Mouse (Mus musculus): ENCODE results near the gene Itga2. TPM values are rescaled to one million over a fixed set of nuclear protein-coding genes. Genes with fewer than 3 reads are reported as not detected.

Itga2 gene
- polyA plus RNA-seq, 1 experiment from 2014 or later: 9.2 TPM

DNA sequence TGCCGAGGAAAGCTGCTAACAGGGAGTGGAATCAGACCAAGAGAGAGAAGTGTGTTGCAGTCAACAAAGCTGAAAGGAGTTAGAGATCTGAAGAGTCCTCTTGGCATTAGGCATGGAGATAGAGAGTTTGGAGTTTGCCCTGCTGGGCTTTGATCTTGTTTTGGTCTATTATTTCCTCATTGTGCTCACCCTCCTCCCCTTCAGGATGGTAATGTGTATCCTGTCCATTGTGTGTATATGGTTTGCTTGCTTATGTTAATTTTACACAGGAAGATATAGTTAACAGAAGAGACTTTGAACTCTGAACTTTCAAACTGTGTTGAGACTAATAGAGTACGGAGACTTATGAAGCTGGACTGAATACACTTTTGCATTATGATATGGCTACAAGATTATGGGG is 128.9 kb downstream of the Itga2 start:
- Histone ChIP-seq H3K9me3 (no peaks in the 10 kb centered on the region), H3K27ac (no peak overlapping the region), H3K36me3 (no peaks in the 10 kb centered on the region), H3K4me2 (no peak overlapping the region), H3K27me3 (replicated peaks) (no peaks in the 10 kb centered on the region), H3K4me3 (replicated peaks) (no peak overlapping the region), H3K9ac (no peak overlapping the region), H3K4me1 (no peaks in the 10 kb centered on the region)
- ATAC-seq (ENCODE audit: insufficient read depth, low FRiP score, low read depth): no peak; the same call in 1 of the 2 replicates
- WGBS: 85% methylated on average over 2 of the region's 2 CpGs

DNA sequence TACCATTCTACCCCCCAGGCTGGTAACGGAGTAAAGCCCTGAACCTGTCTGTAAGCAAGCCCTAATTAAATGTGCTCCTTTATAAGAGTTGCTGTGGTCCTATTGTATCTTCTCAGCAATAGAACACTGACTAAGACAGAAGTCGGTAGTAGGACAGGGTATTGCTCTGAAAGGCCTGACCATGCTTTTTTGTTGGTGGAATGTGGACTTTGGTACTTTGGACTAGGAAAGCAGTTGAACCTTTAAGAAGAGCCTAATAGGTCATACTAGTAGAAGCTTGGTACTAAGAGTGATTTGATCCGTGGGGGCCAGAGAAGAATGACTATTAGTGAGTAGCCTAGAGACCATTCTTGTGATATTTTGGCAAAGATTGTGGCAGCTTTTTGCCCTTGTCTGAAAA is 130.0 kb downstream of the Itga2 start:
- Histone ChIP-seq H3K4me2 (no peak overlapping the region), H3K27me3 (replicated peaks) (no peaks in the 10 kb centered on the region), H3K36me3 (no peaks in the 10 kb centered on the region), H3K9me3 (no peaks in the 10 kb centered on the region), H3K27ac (no peak overlapping the region), H3K9ac (no peak overlapping the region), H3K4me1 (no peaks in the 10 kb centered on the region), H3K4me3 (replicated peaks) (no peak overlapping the region)
- no peak for ATAC-seq (ENCODE audit: insufficient read depth, low FRiP score, low read depth)
- WGBS: 80% methylated on average over 3 of the region's 3 CpGs

GRCm38 (mm10) chr13:114793250-114794030 is 138.5 kb downstream of the Itga2 start:
- Histone ChIP-seq H3K4me3 (replicated peaks) (no peak overlapping the region), H3K27ac (no peak overlapping the region), H3K36me3 (no peaks in the 10 kb centered on the region), H3K4me1 (no peaks in the 10 kb centered on the region), H3K9me3 (no peaks in the 10 kb centered on the region), H3K27me3 (replicated peaks) (no peaks in the 10 kb centered on the region), H3K9ac (no peak overlapping the region), H3K4me2 (no peak overlapping the region)
- no peak for ATAC-seq (ENCODE audit: insufficient read depth, low FRiP score, low read depth)
- WGBS: 40% methylated on average over 6 of the region's 6 CpGs

- H3K27me3 ChIP-seq (replicated peaks): no peaks in the 10 kb centered on the region
- H3K4me2 ChIP-seq: no peak overlapping the region
- no peak overlapping the region for H3K27ac ChIP-seq
- no peaks in the 10 kb centered on the region for H3K4me1 ChIP-seq
- no peak overlapping the region for H3K9ac ChIP-seq
- no peak for ATAC-seq (ENCODE audit: insufficient read depth, low FRiP score, low read depth)
- no peak overlapping the region for H3K4me3 ChIP-seq (replicated peaks)
- no peaks in the 10 kb centered on the region for H3K9me3 ChIP-seq
- 88% methylated on average over 1 of the region's 1 CpGs for WGBS
- H3K36me3 ChIP-seq: no peaks in the 10 kb centered on the region
Observed at GRCm38 (mm10) chr13:114791511-114791910, 140.4 kb downstream of the Itga2 start.

Other genes starting within 250 kb of the Itga2 start
- gene Mocs2, start 113.9 kb downstream of the Itga2 start, polyA plus RNA-seq (2015; fragmentation: Nextera tagmentation; extraction: Ambion mirVana): 93.1 and 97.9 TPM in 2 replicates
- gene Pelo, start 158.1 kb upstream of the Itga2 start, polyA plus RNA-seq (2015; fragmentation: Nextera tagmentation; extraction: Ambion mirVana): 5.1 and 5.5 TPM in 2 replicates
- gene Gm49395, start 169.8 kb upstream of the Itga2 start, polyA plus RNA-seq (2015; fragmentation: Nextera tagmentation; extraction: Ambion mirVana): 7.1 and 7.3 TPM in 2 replicates
- 23.8 and 25.6 TPM in 2 replicates for gene Itga1, start 169.9 kb upstream of the Itga2 start, polyA plus RNA-seq (2015; fragmentation: Nextera tagmentation; extraction: Ambion mirVana)